Mouse (Mus musculus) ovary, postnatal 36 days (tissue): Measurements from ENCODE around the gene Lrrc17.
"Not testable (repeated sequence)": the region's sequence is repeated elsewhere in the genome, so short reads cannot be mapped to it uniquely, and the experiment has no call there.

Experiments
- DNase-seq: peaks from one replicate; pipeline ENCODE4 v3.0.0; 2022; ENCODE audit warnings: low spot score, mixed read lengths

Gene Lrrc17

GRCm38 (mm10) chr5:21542226-21542625 is 1.1 kb upstream of the Lrrc17 start:
- DNase-seq = no peak

- no peak for DNase-seq
Measured at GRCm38 (mm10) chr5:21544821-21545220, 1.5 kb downstream of the Lrrc17 start.

- no peak for DNase-seq
Measured at GRCm38 (mm10) chr5:21545227-21545626, 1.9 kb downstream of the Lrrc17 start.

- peak; percentile 47 for DNase-seq
Measured at GRCm38 (mm10) chr5:21545786-21546185, 2.4 kb downstream of the Lrrc17 start.

GRCm38 (mm10) chr5:21547005-21547404 is 3.6 kb downstream of the Lrrc17 start:
- DNase-seq = no peak

- no peak for DNase-seq
Measured at GRCm38 (mm10) chr5:21553685-21554084, 10.3 kb downstream of the Lrrc17 start.

- no peak for DNase-seq
Measured at GRCm38 (mm10) chr5:21554732-21555131, 11.4 kb downstream of the Lrrc17 start.

GRCm38 (mm10) chr5:21556502-21556901 is 13.1 kb downstream of the Lrrc17 start:
- no peak for DNase-seq

GRCm38 (mm10) chr5:21563936-21564335 is 20.6 kb downstream of the Lrrc17 start:
- no peak for DNase-seq

- no peak for DNase-seq
Measured at GRCm38 (mm10) chr5:21565392-21566065, 22.2 kb downstream of the Lrrc17 start.

GRCm38 (mm10) chr5:21567784-21568183 is 24.4 kb downstream of the Lrrc17 start:
- DNase-seq = no peak

- DNase-seq = no peak
Measured at GRCm38 (mm10) chr5:21572764-21573416, 29.5 kb downstream of the Lrrc17 start.

- no peak for DNase-seq
Measured at GRCm38 (mm10) chr5:21574386-21575209, 31.2 kb downstream of the Lrrc17 start.

GRCm38 (mm10) chr5:21575210-21575550 is 31.8 kb downstream of the Lrrc17 start:
- no peak for DNase-seq

- DNase-seq = no peak
Measured at GRCm38 (mm10) chr5:21578136-21578535, 34.8 kb downstream of the Lrrc17 start.

GRCm38 (mm10) chr5:21586763-21587162 is 43.4 kb downstream of the Lrrc17 start:
- peak; percentile 34 for DNase-seq

GRCm38 (mm10) chr5:21587683-21588082 is 44.3 kb downstream of the Lrrc17 start:
- DNase-seq = no peak

- no peak for DNase-seq
Measured at GRCm38 (mm10) chr5:21588220-21588619, 44.9 kb downstream of the Lrrc17 start.

GRCm38 (mm10) chr5:21592106-21592505 is 48.7 kb downstream of the Lrrc17 start:
- no peak for DNase-seq

- DNase-seq = no peak
Measured at GRCm38 (mm10) chr5:21593201-21593709, 49.9 kb downstream of the Lrrc17 start.

- DNase-seq = not testable (repeated sequence)
Measured at GRCm38 (mm10) chr5:21599536-21599935, 56.2 kb downstream of the Lrrc17 start.

GRCm38 (mm10) chr5:21599961-21600360 is 56.6 kb downstream of the Lrrc17 start:
- no peak for DNase-seq

- no peak for DNase-seq
Measured at GRCm38 (mm10) chr5:21605936-21606335, 62.6 kb downstream of the Lrrc17 start.
